Mouse (Mus musculus) heart, embryonic 15.5 days (tissue): ENCODE data around the gene Fignl1. TPM values are rescaled to one million over a fixed set of nuclear protein-coding genes. Genes with fewer than 3 reads are reported as not detected.

Experiments used
- ATAC-seq: fragments of 200-750 bp; cut with Nextera tagmentation; replicated peaks from 2 replicates; pipeline ENCODE4 v1.8.0; 2017; ENCODE audit warnings: low read depth, moderate TSS enrichment; ENCODE audit not compliant: insufficient number of reproducible peaks, insufficient read depth, low FRiP score
- H3K27ac ChIP-seq: fragments of 300-500 bp; sonication (generic); 2 replicates; pipeline ENCODE4 v1.5.1; 2015; ENCODE audit warnings: mild to moderate bottlenecking, inconsistent platforms
- H3K27me3 ChIP-seq: fragments of 300-500 bp; sonication (generic); 2 replicates; pipeline ENCODE4 v1.6.1; 2015; ENCODE audit warnings: inconsistent platforms
- H3K36me3 ChIP-seq: fragments of 300-500 bp; sonication (generic); 2 replicates; pipeline ENCODE4 v1.6.1; 2015; ENCODE audit warnings: mild to moderate bottlenecking, inconsistent platforms
- H3K4me1 ChIP-seq: fragments of 300-500 bp; sonication (generic); replicated peaks from 2 replicates; pipeline ENCODE4 v1.6.1; 2015; ENCODE audit warnings: inconsistent platforms
- H3K4me2 ChIP-seq: fragments of 300-500 bp; sonication (generic); 2 replicates; pipeline ENCODE4 v1.6.1; 2015; ENCODE audit warnings: inconsistent platforms, mild to moderate bottlenecking, moderate library complexity
- H3K4me3 ChIP-seq: fragments of 300-500 bp; sonication (generic); 2 replicates; pipeline ENCODE4 v1.5.1; 2015; ENCODE audit warnings: mild to moderate bottlenecking, inconsistent platforms
- H3K9ac ChIP-seq: fragments of 300-500 bp; sonication (generic); 2 replicates; pipeline ENCODE4 v1.6.1; 2015; ENCODE audit warnings: mild to moderate bottlenecking, inconsistent platforms
- H3K9me3 ChIP-seq: fragments of 300-500 bp; sonication (generic); replicated peaks from 2 replicates; pipeline ENCODE4 v1.6.1; 2016; ENCODE audit warnings: inconsistent platforms
- WGBS: fragments of 180-500 bp; shearing (Covaris S2); methylation state at CpG from one replicate; pipeline ENCODE4 v1.1.7; 2015; ENCODE audit warnings: mixed read lengths; 5-methylcytosine and 5-hydroxymethylcytosine counted together
- polyA plus RNA-seq: library from polyadenylated mRNA; unstranded; fragments of >200 nt; fragmentation: Nextera tagmentation; extraction: Ambion mirVana; gene quantifications from 2 replicates; pipeline ENCODE4 v1.2.1, GENCODE M21; 2015

Gene Fignl1
- polyA plus RNA-seq, 1 experiment from 2014 or later = 42.5 TPM

GRCm38 (mm10) chr11:11776822-11777174, 32.0 kb downstream of the Fignl1 start:
- Histone ChIP-seq H3K27ac (no peak overlapping the region), H3K9ac (no peak overlapping the region), H3K27me3 (no peaks in the 10 kb centered on the region), H3K9me3 (no peaks in the 10 kb centered on the region), H3K4me3 (no peak overlapping the region), H3K4me1 (no peaks in the 10 kb centered on the region), H3K36me3 (no peaks in the 10 kb centered on the region), H3K4me2 (no peak overlapping the region)
- no peak for ATAC-seq
- 83% methylated on average over 7 of the region's 7 CpGs for WGBS

- Histone ChIP-seq H3K27ac (no peak overlapping the region), H3K36me3 (no peaks in the 10 kb centered on the region), H3K4me1 (no peaks in the 10 kb centered on the region), H3K9me3 (no peaks in the 10 kb centered on the region), H3K4me2 (no peak overlapping the region), H3K4me3 (no peak overlapping the region), H3K27me3 (no peaks in the 10 kb centered on the region), H3K9ac (no peak overlapping the region)
- 70% methylated on average over 4 of the region's 4 CpGs for WGBS
- no peak for ATAC-seq
These were observed 32.5 kb downstream of the Fignl1 start for GRCm38 (mm10) chr11:11776071-11776821.

GRCm38 (mm10) chr11:11774893-11775292, 33.9 kb downstream of the Fignl1 start:
- ATAC-seq = no peak
- Histone ChIP-seq H3K4me3 (no peak overlapping the region), H3K9ac (no peak overlapping the region), H3K27me3 (no peaks in the 10 kb centered on the region), H3K9me3 (no peaks in the 10 kb centered on the region), H3K27ac (no peak overlapping the region), H3K36me3 (no peaks in the 10 kb centered on the region), H3K4me2 (no peak overlapping the region), H3K4me1 (no peaks in the 10 kb centered on the region)
- 80% methylated on average over 5 of the region's 5 CpGs for WGBS

GRCm38 (mm10) chr11:11774384-11774783, 34.4 kb downstream of the Fignl1 start:
- Histone ChIP-seq H3K27me3 (no peaks in the 10 kb centered on the region), H3K4me3 (no peak overlapping the region), H3K9me3 (no peaks in the 10 kb centered on the region), H3K4me1 (no peaks in the 10 kb centered on the region), H3K9ac (no peak overlapping the region), H3K27ac (no peak overlapping the region), H3K36me3 (no peaks in the 10 kb centered on the region), H3K4me2 (no peak overlapping the region)
- 92% methylated on average over 4 of the region's 4 CpGs for WGBS
- ATAC-seq = no peak

- Histone ChIP-seq H3K4me1 (no peaks in the 10 kb centered on the region), H3K4me3 (no peak overlapping the region), H3K9ac (no peak overlapping the region), H3K9me3 (no peaks in the 10 kb centered on the region), H3K4me2 (no peak overlapping the region), H3K36me3 (no peaks in the 10 kb centered on the region), H3K27me3 (no peaks in the 10 kb centered on the region), H3K27ac (no peak overlapping the region)
- 77% methylated on average over 4 of the region's 4 CpGs for WGBS
- no peak for ATAC-seq
These were observed 36.6 kb downstream of the Fignl1 start for GRCm38 (mm10) chr11:11772196-11772595.

- no peak for ATAC-seq
- no peak overlapping the region for H3K9ac ChIP-seq
- WGBS = 78% methylated on average over 3 of the region's 3 CpGs
- no peaks in the 10 kb centered on the region for H3K36me3 ChIP-seq
- no peaks in the 10 kb centered on the region for H3K4me1 ChIP-seq
- H3K27me3 ChIP-seq = no peaks in the 10 kb centered on the region
- no peak overlapping the region for H3K27ac ChIP-seq
- no peak overlapping the region for H3K4me3 ChIP-seq
- no peaks in the 10 kb centered on the region for H3K9me3 ChIP-seq
- no peak overlapping the region for H3K4me2 ChIP-seq
These were observed 38.1 kb downstream of the Fignl1 start for GRCm38 (mm10) chr11:11770691-11771090.

GRCm38 (mm10) chr11:11769281-11769680, 39.5 kb downstream of the Fignl1 start:
- Histone ChIP-seq H3K27ac (no peak overlapping the region), H3K4me2 (no peak overlapping the region), H3K36me3 (no peaks in the 10 kb centered on the region), H3K4me1 (no peaks in the 10 kb centered on the region), H3K4me3 (no peak overlapping the region), H3K9ac (no peak overlapping the region), H3K9me3 (no peaks in the 10 kb centered on the region), H3K27me3 (no peaks in the 10 kb centered on the region)
- WGBS = 90% methylated on average over 20 of the region's 20 CpGs
- peak; percentile 18; the same call in 1 of the 2 replicates for ATAC-seq

GRCm38 (mm10) chr11:11768057-11768456, 40.7 kb downstream of the Fignl1 start:
- H3K27ac ChIP-seq = no peak overlapping the region
- H3K36me3 ChIP-seq = no peaks in the 10 kb centered on the region
- H3K4me1 ChIP-seq = no peaks in the 10 kb centered on the region
- H3K9ac ChIP-seq = no peak overlapping the region
- no peak overlapping the region for H3K4me3 ChIP-seq
- H3K9me3 ChIP-seq = no peaks in the 10 kb centered on the region
- ATAC-seq = no peak
- no peaks in the 10 kb centered on the region for H3K27me3 ChIP-seq
- H3K4me2 ChIP-seq = no peak overlapping the region
- 79% methylated on average over 2 of the region's 2 CpGs for WGBS

GRCm38 (mm10) chr11:11766736-11767135, 42.0 kb downstream of the Fignl1 start:
- Histone ChIP-seq H3K36me3 (no peaks in the 10 kb centered on the region), H3K27me3 (no peaks in the 10 kb centered on the region), H3K4me1 (no peaks in the 10 kb centered on the region), H3K27ac (no peak overlapping the region), H3K9ac (no peak overlapping the region), H3K9me3 (no peaks in the 10 kb centered on the region), H3K4me3 (no peak overlapping the region), H3K4me2 (no peak overlapping the region)
- ATAC-seq = no peak

GRCm38 (mm10) chr11:11766105-11766504, 42.7 kb downstream of the Fignl1 start:
- WGBS = 88% methylated on average over 1 of the region's 1 CpGs
- no peak overlapping the region for H3K9ac ChIP-seq
- H3K27me3 ChIP-seq = no peaks in the 10 kb centered on the region

GRCm38 (mm10) chr11:11765414-11765813, 43.3 kb downstream of the Fignl1 start:
- no peaks in the 10 kb centered on the region for H3K27me3 ChIP-seq
- ATAC-seq = no peak
- H3K9me3 ChIP-seq = no peaks in the 10 kb centered on the region
- H3K9ac ChIP-seq = no peak overlapping the region
- H3K4me3 ChIP-seq = no peak overlapping the region
- H3K36me3 ChIP-seq = no peaks in the 10 kb centered on the region
- 74% methylated on average over 1 of the region's 1 CpGs for WGBS
- H3K27ac ChIP-seq = no peak overlapping the region
- H3K4me2 ChIP-seq = no peak overlapping the region
- H3K4me1 ChIP-seq = no peaks in the 10 kb centered on the region

More at GRCm38 (mm10) chr11:11766105-11766504, 42.7 kb downstream of the Fignl1 start:
- no peaks in the 10 kb centered on the region for H3K9me3 ChIP-seq
- H3K4me2 ChIP-seq = no peak overlapping the region
- H3K36me3 ChIP-seq = no peaks in the 10 kb centered on the region
- H3K4me3 ChIP-seq = no peak overlapping the region
- no peak for ATAC-seq
- no peak overlapping the region for H3K27ac ChIP-seq
- no peaks in the 10 kb centered on the region for H3K4me1 ChIP-seq

GRCm38 (mm10) chr11:11763211-11763666, 45.5 kb downstream of the Fignl1 start:
- Histone ChIP-seq H3K27ac (no peak overlapping the region), H3K4me1 (no peaks in the 10 kb centered on the region), H3K9me3 (no peaks in the 10 kb centered on the region), H3K9ac (no peak overlapping the region), H3K4me2 (no peak overlapping the region), H3K4me3 (no peak overlapping the region), H3K27me3 (no peaks in the 10 kb centered on the region), H3K36me3 (no peaks in the 10 kb centered on the region)
- WGBS = 66% methylated on average over 4 of the region's 4 CpGs
- ATAC-seq = no peak
